Mouse (Mus musculus) CH12.LX (cell line): Measurements from ENCODE around the gene Slc38a3. TPM values are rescaled to one million over a fixed set of nuclear protein-coding genes. Genes with fewer than 3 reads are reported as not detected.

Experiments
- DNase-seq: peaks from one replicate; pipeline ENCODE4 v3.0.0-alpha.2; 2013; ENCODE audit errors: extremely low read depth
- H3K27ac ChIP-seq: 2 replicates; pipeline ENCODE4 v1.5.1; 2012; ENCODE audit warnings: low read depth, mild to moderate bottlenecking, control low read depth, moderate library complexity; ENCODE audit not compliant: insufficient read depth
- H3K27me3 ChIP-seq: replicated peaks from 2 replicates; pipeline ENCODE3; 2012; ENCODE audit warnings: inconsistent platforms
- H3K36me3 ChIP-seq, 2 experiments: replicated peaks in 1 of 2; 2 replicates each; pipeline versions ENCODE3 to v1.6.1; 2012; ENCODE audit warnings: inconsistent platforms in 1 of 2, low read length in 1 of 2, mild to moderate bottlenecking in 1 of 2, mixed read lengths in 1 of 2, moderate library complexity in 1 of 2; ENCODE audit not compliant: control insufficient read depth in 1 of 2, insufficient read depth in 1 of 2
- H3K4me1 ChIP-seq, 2 experiments: 2 replicates each; pipeline ENCODE4 v1.6.1; 2012; ENCODE audit warnings: inconsistent platforms in 1 of 2, moderate library complexity in 1 of 2; ENCODE audit not compliant: insufficient read depth in 2 of 2, control insufficient read depth in 1 of 2
- H3K4me2 ChIP-seq: 2 replicates; pipeline ENCODE4 v1.6.1; 2012; ENCODE audit warnings: low read depth, mild to moderate bottlenecking, control low read depth; ENCODE audit not compliant: poor library complexity, insufficient read depth, severe bottlenecking
- H3K4me3 ChIP-seq, 3 experiments: fragments of 150-350 bp in 1 of 3; sonication (generic) in 1 of 3; replicated peaks in 1 of 3; 2 replicates each; pipeline versions ENCODE3 to v1.5.1; 2011 to 2012; ENCODE audit warnings: low read depth in 2 of 3, low read length in 2 of 3, mild to moderate bottlenecking in 2 of 3, moderate library complexity in 2 of 3, control low read depth in 1 of 3, improper control_type of control experiment in 1 of 3, inconsistent platforms in 1 of 3, mixed read lengths in 1 of 3; ENCODE audit not compliant: poor library complexity in 1 of 3
- H3K79me2 ChIP-seq: replicated peaks from 2 replicates; pipeline ENCODE4 v1.6.1; 2012; ENCODE audit warnings: mild to moderate bottlenecking, moderate library complexity; ENCODE audit not compliant: control insufficient read depth, poor library complexity, insufficient read depth, severe bottlenecking; ENCODE audit errors: extremely low read depth
- H3K9ac ChIP-seq: 2 replicates; pipeline ENCODE4 v1.6.1; 2012; ENCODE audit warnings: low read depth, mild to moderate bottlenecking, control low read depth, moderate library complexity; ENCODE audit not compliant: insufficient read depth
- H3K9me3 ChIP-seq: replicated peaks from 2 replicates; pipeline ENCODE3; 2012; ENCODE audit warnings: low read length, inconsistent platforms, mixed read lengths
- BHLHE40 ChIP-seq: IDR thresholded peaks from 2 replicates; pipeline ENCODE4 v1.6.1; 2011; ENCODE audit warnings: mild to moderate bottlenecking, low read depth, low read length, improper control_type of control experiment
- CTCF ChIP-seq, 2 experiments: IDR thresholded peaks in 1 of 2; conservative IDR thresholded peaks in 1 of 2; 2 replicates each; pipeline ENCODE4 v1.5.1; 2011 to 2012; ENCODE audit warnings: low read depth in 2 of 2, low read length in 2 of 2, improper control_type of control experiment in 1 of 2, inconsistent platforms in 1 of 2, mild to moderate bottlenecking in 1 of 2, moderate library complexity in 1 of 2
- ELF1 ChIP-seq: IDR thresholded peaks from 2 replicates; pipeline ENCODE4 v1.6.1; 2014; ENCODE audit warnings: low read depth, mild to moderate bottlenecking, inconsistent platforms, low read length, improper control_type of control experiment
- GABPA ChIP-seq: IDR thresholded peaks from 2 replicates; pipeline ENCODE4 v1.6.1; 2012; ENCODE audit warnings: low read depth, low read length, improper control_type of control experiment, inconsistent platforms; ENCODE audit not compliant: insufficient replicate concordance
- KAT2A ChIP-seq: IDR thresholded peaks from 2 replicates; pipeline ENCODE4 v1.6.1; 2012; ENCODE audit warnings: low read length, improper control_type of control experiment, inconsistent platforms; ENCODE audit not compliant: insufficient replicate concordance
- MAZ ChIP-seq: IDR thresholded peaks from 2 replicates; pipeline ENCODE4 v1.6.1; 2012; ENCODE audit warnings: low read depth, mild to moderate bottlenecking, inconsistent platforms, low read length, improper control_type of control experiment, moderate library complexity
- MXI1 ChIP-seq: IDR thresholded peaks from 2 replicates; pipeline ENCODE4 v1.6.1; 2011; ENCODE audit warnings: mild to moderate bottlenecking, low read depth, low read length, improper control_type of control experiment
- MYC ChIP-seq: IDR thresholded peaks from 2 replicates; pipeline ENCODE4 v1.6.1; 2011; ENCODE audit warnings: low read depth, mild to moderate bottlenecking, improper control_type of control experiment, low read length
- NRF1 ChIP-seq: IDR thresholded peaks from 2 replicates; pipeline ENCODE4 v1.6.1; 2014; ENCODE audit warnings: low read depth, mild to moderate bottlenecking, inconsistent platforms, low read length, improper control_type of control experiment, moderate library complexity
- PAX5 ChIP-seq: IDR thresholded peaks from 2 replicates; pipeline ENCODE4 v1.6.1; 2012; ENCODE audit warnings: low read length, inconsistent platforms, mixed read lengths
- UBTF ChIP-seq: IDR thresholded peaks from 2 replicates; pipeline ENCODE4 v1.6.1; 2012; ENCODE audit warnings: low read depth, mild to moderate bottlenecking, inconsistent platforms, low read length, improper control_type of control experiment, moderate library complexity
- ZKSCAN1 ChIP-seq: IDR thresholded peaks from 2 replicates; pipeline ENCODE4 v1.6.1; 2012; ENCODE audit warnings: low read depth, inconsistent platforms, low read length, improper control_type of control experiment, borderline replicate concordance
- dilution Hi-C: fragments of 300-500 bp; cut with MboI; formaldehyde crosslinking; loops from 2 replicates; pipeline ENCODE4 v1.14.3; 2020; ENCODE audit warnings: low sequenced_read_pairs; ENCODE audit not compliant: extremely low pct_unique_long_range_greater_than_20kb, extremely low pct_ligation_motif_present
- in situ Hi-C: fragments of 300-500 bp; cut with MboI; formaldehyde crosslinking; loops from 3 replicates; pipeline ENCODE4 v1.14.3; 2019; ENCODE audit warnings: low sequenced_read_pairs, low pct_ligation_motif_present, low pct_unique_long_range_greater_than_20kb, mixed read lengths
- polyA plus RNA-seq: library from polyadenylated mRNA; unstranded; fragments of >175 nt; gene quantifications from 2 replicates; pipeline ENCODE4 v1.2.1, GENCODE M21; 2012; ENCODE audit warnings: low read depth; ENCODE audit not compliant: insufficient read length
- total RNA-seq, 2 experiments: library from RNA; depleted of rRNA; stranded (reverse); fragments of 300-350 nt in 1 of 2; fragments of >200 nt in 1 of 2; gene quantifications; 2 replicates each; pipeline ENCODE4 v1.2.3; 2012 to 2014

Slc38a3 gene
- total and polyA plus RNA-seq, 3 experiments = 0.04 TPM; not detected in 2

DNA sequence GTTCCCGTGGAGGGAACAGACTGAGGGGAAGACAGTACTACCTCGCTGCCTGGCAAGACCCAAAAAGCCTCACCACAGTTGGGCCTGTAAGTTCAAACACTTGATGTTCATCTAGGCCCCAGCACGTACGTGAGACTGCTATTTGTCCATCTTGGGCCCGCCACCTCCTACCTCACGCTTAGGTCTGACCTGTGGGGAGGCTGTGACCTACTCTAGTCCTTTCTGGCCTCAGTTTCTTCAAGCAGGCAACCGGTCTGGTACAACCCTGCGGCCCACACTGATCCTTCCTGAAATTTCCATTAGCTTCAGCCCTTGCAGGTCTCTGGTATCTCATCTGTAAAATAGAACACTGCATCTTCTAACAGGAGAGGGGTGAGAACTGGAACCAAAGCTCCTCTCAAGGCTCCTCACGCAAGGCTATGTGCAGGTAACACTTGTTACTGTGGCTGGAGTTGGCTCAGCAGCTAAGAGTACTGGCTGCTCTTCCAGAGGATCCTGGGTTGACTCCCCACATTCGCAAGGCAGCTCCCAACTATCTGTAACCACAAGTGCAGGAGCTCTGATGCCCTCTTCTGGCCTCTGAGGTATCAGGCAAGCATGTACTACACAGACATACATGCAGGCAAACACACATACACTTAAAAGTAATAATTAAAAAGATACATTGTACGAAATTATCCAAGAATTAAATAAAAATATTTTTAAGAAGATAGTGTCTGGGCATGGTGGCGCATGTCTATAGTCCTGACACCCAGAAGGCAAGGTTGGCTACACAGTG, 43.8 kb downstream of the Slc38a3 start:
- H3K9ac ChIP-seq = no peak overlapping the region
- H3K79me2 ChIP-seq = peaks cover 55% of the 10 kb centered on the region
- no peak overlapping the region for H3K4me2 ChIP-seq
- H3K36me3 ChIP-seq = peaks cover 30 to 74% of the 10 kb centered on the region in 2 experiments
- no peak for DNase-seq
- peaks cover 31 to 64% of the 10 kb centered on the region in 2 experiments for H3K4me1 ChIP-seq
- no peak overlapping the region for H3K4me3 ChIP-seq
- in situ Hi-C loops (no loop called here), dilution Hi-C loops (no loop called here)
- no peaks in the 10 kb centered on the region for H3K9me3 ChIP-seq
- H3K27me3 ChIP-seq = no peaks in the 10 kb centered on the region
- H3K27ac ChIP-seq = no peak overlapping the region
- peak in 1 of 2 experiments; percentile 15; a peak in 1 of 4 replicates for TF ChIP-seq CTCF (conservative IDR thresholded peaks at IDR 0.05 in 1 of 2, IDR thresholded peaks at IDR 0.05 in 1 of 2; ENCODE audit: low read depth in 2 of 2, low read length in 2 of 2)
- TF ChIP-seq NRF1 = no peak

DNA sequence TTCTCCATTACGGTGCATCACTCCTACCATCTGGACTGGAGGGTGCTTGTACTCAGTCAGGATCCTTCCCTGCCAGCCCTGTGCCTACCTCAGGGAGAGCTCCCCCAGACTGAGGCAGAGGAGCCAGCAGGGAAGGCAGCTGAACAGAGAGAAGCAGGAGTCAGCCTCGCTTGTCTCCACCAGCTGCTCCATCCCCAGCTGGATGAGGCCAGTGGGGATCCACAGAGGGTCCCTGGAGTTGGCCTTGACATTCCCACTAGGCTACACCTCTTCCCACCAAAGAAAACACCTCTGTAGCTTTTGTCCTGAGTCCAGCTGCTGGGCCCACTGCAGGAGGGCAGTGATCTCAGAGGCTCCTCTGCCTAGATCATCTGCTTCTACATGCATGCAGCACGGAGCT, 44.4 kb downstream of the Slc38a3 start:
- no peaks in the 10 kb centered on the region for H3K27me3 ChIP-seq
- peaks cover 29 to 58% of the 10 kb centered on the region in 2 experiments for H3K4me1 ChIP-seq
- H3K9ac ChIP-seq = no peak overlapping the region
- H3K4me3 ChIP-seq = peak overlapping the region in 1 of 3 experiments; percentile 7
- TF ChIP-seq MXI1 (no peak), MYC (no peak), PAX5 (no peak), KAT2A (no peak), BHLHE40 (no peak), ZKSCAN1 (no peak), GABPA (no peak), UBTF (no peak)
- no peaks in the 10 kb centered on the region for H3K9me3 ChIP-seq
- in situ Hi-C loops = no loop called here
- peaks cover 50% of the 10 kb centered on the region for H3K79me2 ChIP-seq
- DNase-seq = no peak
- H3K27ac ChIP-seq = 0 out of 2 replicates have a peak overlapping the region, but pooled peaks have one; percentile 16
- peaks cover 36 to 78% of the 10 kb centered on the region in 2 experiments for H3K36me3 ChIP-seq
- dilution Hi-C loops = no loop called here
- H3K4me2 ChIP-seq = 0 out of 2 replicates have a peak overlapping the region, but pooled peaks have one; percentile 6

DNA sequence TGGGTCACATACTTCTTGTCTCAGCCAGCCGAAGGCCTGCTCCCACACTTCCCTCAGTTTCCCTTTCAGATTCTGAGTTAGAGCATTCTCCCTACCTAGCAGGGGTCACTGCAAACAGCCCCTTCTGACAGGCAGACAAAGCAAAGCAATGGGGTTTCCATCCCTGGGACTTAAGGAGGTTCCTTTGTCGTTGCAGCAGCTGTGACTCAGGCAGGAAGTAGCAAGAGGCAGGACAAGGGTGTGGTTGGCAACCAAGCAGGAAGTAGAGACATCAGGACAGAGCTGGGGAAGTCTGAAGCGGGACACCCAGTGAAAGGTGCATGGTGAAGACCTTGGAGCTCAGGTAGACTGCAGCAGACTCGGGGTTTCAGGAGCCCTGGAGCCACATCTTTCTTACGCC, 44.8 kb downstream of the Slc38a3 start:
- no peaks in the 10 kb centered on the region for H3K27me3 ChIP-seq
- H3K27ac ChIP-seq = 0 out of 2 replicates have a peak overlapping the region, but pooled peaks have one; percentile 16
- H3K79me2 ChIP-seq = peaks cover 46% of the 10 kb centered on the region
- dilution Hi-C loops = no loop called here
- 0 out of 2 replicates have a peak overlapping the region, but pooled peaks have one; percentile 6 for H3K4me2 ChIP-seq
- no peak for DNase-seq
- peaks cover 40 to 82% of the 10 kb centered on the region in 2 experiments for H3K36me3 ChIP-seq
- in situ Hi-C loops = no loop called here
- TF ChIP-seq ELF1 (peak; percentile 37; the same call in 1 of the 2 replicates), MAZ (no peak)
- H3K4me1 ChIP-seq = peaks cover 29 to 55% of the 10 kb centered on the region in 2 experiments
- peak overlapping the region in 1 of 3 experiments; percentile 7 for H3K4me3 ChIP-seq
- H3K9ac ChIP-seq = no peak overlapping the region
- H3K9me3 ChIP-seq = no peaks in the 10 kb centered on the region
